In genomic region chr13:23551146-23551834, GRCm38 (mm10) we compare ENCODE assay signal across 8 mouse cellular contexts. TPM values are rescaled to one million over a fixed set of nuclear protein-coding genes. Genes with fewer than 3 reads are reported as not detected.
DNase-seq lines count a peak whose midpoint lies in the region; ATAC-seq and TF ChIP-seq lines count a peak whose summit lies in the region.
"Not testable (repeated sequence)": the region's sequence is repeated elsewhere in the genome, so short reads cannot be mapped to it uniquely, and the experiment has no call there.

Gene Hist1h4f (minus strand): TSS chr13:23551648.

- not testable (repeated sequence) for H3K36me3 ChIP-seq in forebrain, embryonic 14.5 days (ENCODE audit: control insufficient read depth, insufficient read depth, low read length); liver, postnatal 0 days (replicated peaks; ENCODE audit: insufficient read depth, low read length); neural tube, embryonic 13.5 days

- peak; percentile 87 for ATAC-seq in forebrain, embryonic 14.5 days
- peak; percentile 61 for ATAC-seq in liver, postnatal 0 days
- peak; percentile 88 for ATAC-seq in neural tube, embryonic 13.5 days (ENCODE audit: low read depth)

- under 1% methylated on average over 47 of the region's 47 CpGs for WGBS in forebrain, embryonic 14.5 days
- under 1% methylated on average over 45 of the region's 47 CpGs for WGBS in liver, postnatal 0 days (ENCODE audit: insufficient replicate concordance)
- WGBS in neural tube, embryonic 13.5 days: under 1% methylated on average over 47 of the region's 47 CpGs

- H3K9me3 ChIP-seq in forebrain, embryonic 14.5 days (replicated peaks; ENCODE audit: control insufficient read depth, low read length); liver, postnatal 0 days (ENCODE audit: low read length); neural tube, embryonic 13.5 days: not testable (repeated sequence)

- H3K4me3 ChIP-seq in forebrain, embryonic 14.5 days (ENCODE audit: low read depth, low read length): peak within 1 kb of the TSS; percentile 37
- peak within 1 kb of the TSS; percentile 48 for H3K4me3 ChIP-seq in liver, postnatal 0 days (ENCODE audit: low read depth, low read length)
- peak within 1 kb of the TSS; percentile 46 for H3K4me3 ChIP-seq in neural tube, embryonic 13.5 days

- peak within 1 kb of the TSS; percentile 54 for H3K4me2 ChIP-seq in forebrain, embryonic 14.5 days (ENCODE audit: low read length)
- peak within 1 kb of the TSS; percentile 64 for H3K4me2 ChIP-seq in liver, postnatal 0 days (ENCODE audit: low read depth, low read length)
- peak within 1 kb of the TSS; percentile 65 for H3K4me2 ChIP-seq in neural tube, embryonic 13.5 days

- H3K9ac ChIP-seq in forebrain, embryonic 14.5 days (ENCODE audit: low read length): peak within 1 kb of the TSS; percentile 60
- H3K9ac ChIP-seq in liver, postnatal 0 days (replicated peaks): peak within 1 kb of the TSS; percentile 64
- H3K9ac ChIP-seq in neural tube, embryonic 13.5 days: peak within 1 kb of the TSS; percentile 69

- TF ChIP-seq EP300 in liver, postnatal 0 days (IDR thresholded peaks at IDR 0.05; ENCODE audit: low read depth): peak; percentile 95

- peak; percentile 66 for TF ChIP-seq CTCF in liver, postnatal 0 days (IDR thresholded peaks at IDR 0.05; ENCODE audit: low read depth)

- intact Hi-C loops in heart, postnatal 14 days (cut with DNase I): not testable (repeated sequence)

- not testable (repeated sequence) for H3K27me3 ChIP-seq in forebrain, embryonic 14.5 days (replicated peaks; ENCODE audit: control insufficient read depth, insufficient read depth, low read length); liver, postnatal 0 days (ENCODE audit: insufficient read depth, low read length); neural tube, embryonic 13.5 days

- DNase-seq in ES-CJ7 (ENCODE audit: low read depth, low spot score): peak; percentile 97
- DNase-seq in cerebellum, adult 11 months: peak; percentile 86
- peak; percentile 97 for DNase-seq in forebrain, embryonic 14.5 days (ENCODE audit: low spot score)
- peak; percentile 68 to 83 for DNase-seq in heart, postnatal 14 days
- peak; percentile 92 for DNase-seq in layer of hippocampus, adult 11-12 months (ENCODE audit: low spot score)
- DNase-seq in liver, postnatal 0 days: peak; percentile 93
- DNase-seq in telencephalon, adult 2 months (ENCODE audit: low read depth, low spot score): peak; percentile 98

- H3K27ac ChIP-seq in forebrain, embryonic 14.5 days (ENCODE audit: low read depth, low read length): peak within 1 kb of the TSS; percentile 83
- peak within 1 kb of the TSS; percentile 93 for H3K27ac ChIP-seq in liver, postnatal 0 days (ENCODE audit: low read depth)
- peak within 1 kb of the TSS; percentile 90 for H3K27ac ChIP-seq in neural tube, embryonic 13.5 days (replicated peaks)

- H3K4me1 ChIP-seq in forebrain, embryonic 14.5 days (ENCODE audit: control insufficient read depth, insufficient read depth, low read length): not testable (repeated sequence)
- peaks cover 13% of the 10 kb centered on the region for H3K4me1 ChIP-seq in liver, postnatal 0 days (ENCODE audit: insufficient read depth)
- H3K4me1 ChIP-seq in neural tube, embryonic 13.5 days (replicated peaks): peaks cover 28% of the 10 kb centered on the region

RNA-seq across cellular contexts. Expression of gene Hist1h4f, which starts in this region (rescaled TPM):
- not detected in 2 replicates for polyA plus RNA-seq in forebrain, embryonic 14.5 days (2014; fragmentation: Nextera tagmentation; extraction: Ambion mirVana)
- 100 to 1,000 TPM; 106 to 209 TPM for total RNA-seq in heart, postnatal 14 days (2021)
- 1.1 and 1.2 TPM in 2 replicates for polyA plus RNA-seq in liver, postnatal 0 days (2015; fragmentation: Nextera tagmentation; extraction: Ambion mirVana)
- polyA plus RNA-seq in neural tube, embryonic 13.5 days (2015; fragmentation: Nextera tagmentation; extraction: Ambion mirVana): not detected in 2 replicates

Comparison
In these comparisons a context has a peak if more than half of its experiments do, and no peak if none do; other contexts are left out.
1. Peak in every context shown above with its lines: DNase-seq, ATAC-seq, H3K4me3 ChIP-seq and H3K27ac ChIP-seq.
2. Peak in DNase-seq, ATAC-seq, H3K4me3 ChIP-seq, H3K27ac ChIP-seq, H3K9ac ChIP-seq and H3K4me2 ChIP-seq in forebrain, embryonic 14.5 days; RNA of the gene not detected or under 1 TPM.
3. Peak in ATAC-seq, H3K4me3 ChIP-seq, H3K27ac ChIP-seq, H3K9ac ChIP-seq and H3K4me2 ChIP-seq in neural tube, embryonic 13.5 days; RNA of the gene not detected or under 1 TPM.